Mouse (Mus musculus) CH12.LX (cell line): ENCODE results near the gene Prep.

Source experiments
- CHD2 ChIP-seq: IDR thresholded peaks from 2 replicates; pipeline ENCODE4 v1.6.1; 2011; ENCODE audit warnings: low read length, improper control_type of control experiment
- CTCF ChIP-seq, 2 experiments: IDR thresholded peaks in 1 of 2; conservative IDR thresholded peaks in 1 of 2; 2 replicates each; pipeline ENCODE4 v1.5.1; 2011 to 2012; ENCODE audit warnings: low read depth in 2 of 2, low read length in 2 of 2, improper control_type of control experiment in 1 of 2, inconsistent platforms in 1 of 2, mild to moderate bottlenecking in 1 of 2, moderate library complexity in 1 of 2
- EP300 ChIP-seq: IDR thresholded peaks from 2 replicates; pipeline ENCODE4 v1.6.1; 2011; ENCODE audit warnings: low read length, improper control_type of control experiment
- ETS1 ChIP-seq: conservative IDR thresholded peaks from 2 replicates; pipeline ENCODE4 v1.6.1; 2012; ENCODE audit warnings: low read depth, mild to moderate bottlenecking, inconsistent platforms, low read length, improper control_type of control experiment, moderate library complexity
- GABPA ChIP-seq: IDR thresholded peaks from 2 replicates; pipeline ENCODE4 v1.6.1; 2012; ENCODE audit warnings: low read depth, low read length, improper control_type of control experiment, inconsistent platforms; ENCODE audit not compliant: insufficient replicate concordance
- HCFC1 ChIP-seq: IDR thresholded peaks from 2 replicates; pipeline ENCODE4 v1.6.1; 2012; ENCODE audit warnings: low read depth, mild to moderate bottlenecking, inconsistent platforms, low read length, improper control_type of control experiment
- IRF4 ChIP-seq: IDR thresholded peaks from 2 replicates; pipeline ENCODE4 v1.6.1; 2014; ENCODE audit warnings: low read depth, mild to moderate bottlenecking, inconsistent platforms, low read length, improper control_type of control experiment
- MEF2A ChIP-seq: IDR thresholded peaks from 2 replicates; pipeline ENCODE4 v1.6.1; 2014; ENCODE audit warnings: low read depth, mild to moderate bottlenecking, inconsistent platforms, low read length, improper control_type of control experiment, borderline replicate concordance
- POLR2A ChIP-seq: IDR thresholded peaks from 2 replicates; pipeline ENCODE4 v1.6.1; 2011; ENCODE audit warnings: low read depth, mild to moderate bottlenecking, improper control_type of control experiment, low read length
- RCOR1 ChIP-seq: conservative IDR thresholded peaks from 2 replicates; pipeline ENCODE4 v1.6.1; 2012; ENCODE audit warnings: low read depth, mild to moderate bottlenecking, inconsistent platforms, low read length, improper control_type of control experiment
- USF1 ChIP-seq: IDR thresholded peaks from 2 replicates; pipeline ENCODE4 v1.6.1; 2014; ENCODE audit warnings: low read depth, mild to moderate bottlenecking, inconsistent platforms, low read length, improper control_type of control experiment
- USF2 ChIP-seq: conservative IDR thresholded peaks from 2 replicates; pipeline ENCODE4 v1.6.1; 2011; ENCODE audit warnings: low read depth, low read length, improper control_type of control experiment
- ZNF384 ChIP-seq: IDR thresholded peaks from 2 replicates; pipeline ENCODE4 v1.6.1; 2012; ENCODE audit warnings: low read depth, low read length, improper control_type of control experiment, inconsistent platforms

GRCm38 (mm10) chr10:45194531-45194930 is 127.5 kb downstream of the Prep start:
- TF ChIP-seq POLR2A (no peak), USF1 (no peak), CTCF (conservative IDR thresholded peaks at IDR 0.05 in 1 of 2, IDR thresholded peaks at IDR 0.05 in 1 of 2; ENCODE audit: low read depth in 2 of 2, low read length in 2 of 2) (no peak), GABPA (no peak), ZNF384 (no peak), EP300 (no peak), IRF4 (no peak), MEF2A (no peak), ETS1 (no peak), USF2 (no peak), CHD2 (no peak), RCOR1 (no peak), HCFC1 (no peak)
